Mouse (Mus musculus): ENCODE measurements around the gene Otop2.
A peak's percentile ranks its signal among the peaks of the same experiment; 100 is the strongest.

Otop2 gene

DNA sequence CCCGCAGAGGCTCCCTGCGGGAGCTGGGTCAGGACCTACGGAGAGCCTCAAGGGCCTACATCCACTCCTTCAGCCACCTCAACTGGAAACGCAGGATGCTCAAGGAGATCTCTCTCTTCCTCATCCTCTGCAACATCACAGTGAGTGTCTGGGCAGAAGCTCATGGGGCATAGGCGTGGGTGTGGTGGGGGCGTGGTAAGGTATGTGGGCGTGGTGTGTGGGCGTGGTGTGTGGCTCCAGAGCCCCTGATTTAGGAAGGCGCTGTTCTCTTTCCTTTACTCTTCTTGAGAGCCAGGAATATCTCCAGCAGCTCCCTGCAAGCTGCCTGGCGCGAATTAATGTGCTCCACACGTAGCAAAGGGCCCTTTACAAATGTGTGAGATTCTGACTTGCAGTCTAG is 38.0 kb downstream of the Otop2 start:
- DNase-seq (ENCODE audit: low read depth, low spot score) = no peak

DNA sequence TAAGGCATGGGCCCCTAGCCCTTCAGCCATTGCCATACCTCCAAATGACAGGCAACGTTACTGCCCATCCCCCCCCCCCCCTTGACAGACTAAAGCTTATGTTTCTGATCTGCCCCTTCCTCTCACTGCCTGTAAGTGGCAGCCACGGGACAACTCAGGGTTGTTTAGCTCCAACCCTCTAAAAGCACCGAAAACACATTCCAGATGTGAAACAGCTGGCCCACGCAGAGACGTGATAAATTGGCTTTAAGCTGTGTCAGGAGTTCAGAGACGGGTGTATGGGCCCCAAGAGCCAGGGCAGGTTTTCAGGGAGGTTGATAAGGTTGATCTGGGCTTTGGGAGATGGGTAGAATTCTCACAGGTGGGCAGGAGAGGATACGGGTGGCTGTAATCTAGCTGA is 38.6 kb downstream of the Otop2 start:
- DNase-seq (ENCODE audit: low read depth, low spot score) = peak; percentile 87

DNA sequence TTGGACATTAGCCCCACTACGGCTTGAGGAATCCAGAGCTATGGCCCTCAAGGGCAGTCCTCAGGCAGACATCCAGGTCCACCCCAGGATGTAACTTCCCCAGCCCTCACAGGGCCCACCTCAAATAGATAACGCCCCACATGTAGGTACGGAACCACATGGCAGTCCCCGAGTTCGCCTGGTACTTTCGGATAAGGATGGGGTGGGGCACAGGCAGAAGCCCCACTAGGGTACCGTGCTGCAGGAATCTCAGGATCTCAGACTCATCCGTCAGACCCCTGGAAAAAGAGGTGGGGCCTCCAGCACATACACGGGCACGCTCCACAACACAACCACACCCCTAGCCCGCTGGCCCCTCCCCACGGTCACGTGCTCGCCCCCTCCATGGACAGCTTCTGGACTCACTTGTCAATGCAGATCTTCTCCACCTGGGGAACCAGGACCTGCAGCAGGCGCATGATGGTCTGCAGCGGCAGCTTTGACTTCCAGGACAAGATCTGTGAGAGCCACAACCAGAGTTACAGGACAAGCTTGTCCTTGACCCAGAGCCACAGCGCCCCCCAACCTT is 41.8 kb downstream of the Otop2 start:
- no peak for DNase-seq (ENCODE audit: low read depth, low spot score)

DNA sequence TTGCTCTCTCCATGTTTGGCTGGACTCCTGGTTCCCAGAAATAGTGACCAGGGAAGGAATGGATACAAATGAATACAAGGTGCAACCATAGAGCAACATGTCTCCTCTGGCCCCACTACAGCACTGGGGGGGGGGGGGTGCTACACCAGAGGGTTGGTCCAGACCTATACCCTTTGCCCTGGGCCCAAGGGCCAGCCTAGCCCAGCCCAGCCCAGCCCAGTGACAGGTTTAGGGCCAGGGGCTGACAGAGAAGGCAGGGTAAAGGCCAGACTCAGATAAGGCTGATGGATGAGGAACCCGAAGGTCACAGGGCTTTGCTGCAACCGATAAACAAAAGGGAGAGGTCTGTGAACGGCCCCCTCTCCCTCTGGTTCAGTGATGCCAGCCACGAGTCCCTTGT is 43.0 kb downstream of the Otop2 start:
- no peak for DNase-seq (ENCODE audit: low read depth, low spot score)

DNA sequence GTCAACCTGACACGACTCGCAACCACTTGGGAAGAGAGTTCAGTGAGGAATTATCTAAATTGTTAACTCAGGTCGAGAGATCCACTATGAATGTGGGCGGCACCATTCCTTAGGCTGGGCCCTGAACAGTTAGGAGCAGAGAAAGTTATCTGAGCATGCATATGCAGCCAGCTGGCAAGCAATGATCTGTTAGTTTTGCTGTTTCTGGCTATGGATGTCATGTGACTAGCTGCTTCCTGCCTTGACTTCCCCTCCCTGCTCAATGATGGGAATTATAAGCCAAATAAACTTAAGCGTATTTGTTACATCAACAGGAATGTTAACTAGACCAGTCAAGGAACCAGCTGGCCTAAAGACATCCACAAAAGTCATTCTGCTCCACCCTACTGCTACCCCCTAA is 46.4 kb downstream of the Otop2 start:
- no peak for DNase-seq (ENCODE audit: low read depth, low spot score)

DNA sequence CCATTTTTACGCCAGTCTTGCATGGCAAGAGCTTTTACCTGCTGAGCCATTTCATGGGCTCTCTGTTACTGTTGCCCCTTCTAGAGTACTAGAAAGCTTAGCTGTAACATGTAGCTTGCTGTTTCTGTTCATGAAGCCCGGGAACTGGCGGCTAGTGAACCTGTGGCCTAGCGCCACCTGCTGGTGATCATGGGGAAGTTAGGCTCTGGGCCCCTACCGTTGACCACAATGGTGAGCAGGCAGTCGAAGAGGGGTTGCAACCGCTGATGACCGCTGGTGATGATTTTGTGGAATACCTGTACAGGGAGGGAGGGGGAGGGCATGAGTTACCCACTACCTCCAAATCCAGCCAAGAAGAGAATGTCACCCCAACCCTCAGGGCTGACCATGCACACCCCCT is 47.2 kb downstream of the Otop2 start:
- peak; percentile 85 for DNase-seq (ENCODE audit: low read depth, low spot score)

DNA sequence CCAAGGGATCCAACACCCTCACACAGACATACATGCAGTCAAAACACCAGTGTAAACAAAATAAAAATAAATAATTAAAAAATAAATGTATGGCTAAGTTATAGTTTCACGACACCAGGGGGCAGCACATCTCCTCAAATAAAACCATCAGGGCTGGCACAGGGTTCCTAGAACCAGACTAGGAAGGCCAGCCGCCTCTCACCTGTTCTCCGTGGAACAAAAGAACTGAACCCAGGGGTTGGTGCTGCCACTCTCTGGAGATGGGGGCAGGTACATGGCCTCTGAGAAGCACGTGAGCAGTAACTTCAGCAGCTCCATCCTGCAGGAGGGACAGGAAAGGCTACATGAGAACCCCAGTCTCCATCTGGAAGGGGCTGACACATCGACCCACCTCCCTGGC is 51.5 kb downstream of the Otop2 start:
- DNase-seq (ENCODE audit: low read depth, low spot score) = peak; percentile 69

DNA sequence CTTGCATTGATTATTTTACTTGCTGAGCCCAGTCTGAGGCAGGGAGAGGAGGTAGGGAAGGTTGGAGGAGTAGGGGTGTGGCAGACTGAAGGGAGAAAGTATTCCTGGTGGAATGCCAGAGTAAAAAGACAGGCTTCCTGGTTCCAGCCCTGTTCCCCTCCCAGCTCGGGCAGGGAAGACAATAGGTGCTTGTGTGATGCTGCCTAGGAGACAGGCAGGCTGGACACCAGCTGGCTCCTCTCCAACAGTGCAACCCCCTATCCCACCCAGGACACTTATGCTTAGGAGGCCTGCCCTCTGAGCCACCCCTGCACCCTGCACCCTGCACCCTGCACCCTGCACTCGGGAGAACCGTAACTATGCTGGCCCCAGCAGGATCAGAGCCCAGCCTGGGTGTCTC is 52.3 kb downstream of the Otop2 start:
- no peak for DNase-seq (ENCODE audit: low read depth, low spot score)

DNA sequence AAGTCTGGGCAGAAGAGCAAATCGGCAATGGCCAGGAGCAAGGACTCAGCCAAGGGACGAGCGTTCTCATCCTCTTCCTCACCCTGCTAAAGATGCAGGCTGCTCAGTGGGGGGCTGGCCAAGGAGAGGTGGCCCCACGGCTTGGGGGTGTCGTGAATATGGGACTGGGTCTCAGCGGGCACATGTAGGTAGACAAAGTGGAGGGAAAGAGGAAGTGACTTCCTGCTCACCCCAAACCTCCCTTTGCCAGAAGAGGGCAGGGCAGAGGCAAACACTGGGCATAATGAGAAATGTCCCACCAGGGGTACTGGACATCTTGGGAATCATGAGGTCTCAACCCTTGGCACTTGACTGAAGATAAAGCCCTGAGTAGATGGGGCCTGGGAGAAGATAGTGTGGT is 52.8 kb downstream of the Otop2 start:
- no peak for DNase-seq (ENCODE audit: low read depth, low spot score)

DNA sequence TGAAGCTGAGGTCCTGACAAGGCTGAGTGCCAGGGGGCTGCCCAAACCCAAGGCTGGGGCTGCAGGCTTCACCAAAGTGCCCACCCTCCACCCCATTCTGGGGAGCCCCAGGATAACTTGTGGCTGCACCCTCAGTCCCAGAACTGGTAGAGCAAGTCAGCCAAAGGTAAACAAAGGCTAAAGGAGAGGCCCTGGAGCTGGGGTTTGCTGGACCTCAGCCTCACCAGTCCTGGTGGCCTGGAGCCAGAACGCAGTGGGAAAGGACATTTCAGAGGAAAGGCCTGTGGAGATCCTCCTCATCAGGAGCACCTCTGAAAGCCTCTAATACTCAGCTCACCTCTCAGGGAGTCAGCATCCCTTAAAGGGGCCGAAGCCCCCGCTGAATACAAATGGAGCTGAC is 57.2 kb downstream of the Otop2 start:
- no peak for DNase-seq (ENCODE audit: low read depth, low spot score)

DNA sequence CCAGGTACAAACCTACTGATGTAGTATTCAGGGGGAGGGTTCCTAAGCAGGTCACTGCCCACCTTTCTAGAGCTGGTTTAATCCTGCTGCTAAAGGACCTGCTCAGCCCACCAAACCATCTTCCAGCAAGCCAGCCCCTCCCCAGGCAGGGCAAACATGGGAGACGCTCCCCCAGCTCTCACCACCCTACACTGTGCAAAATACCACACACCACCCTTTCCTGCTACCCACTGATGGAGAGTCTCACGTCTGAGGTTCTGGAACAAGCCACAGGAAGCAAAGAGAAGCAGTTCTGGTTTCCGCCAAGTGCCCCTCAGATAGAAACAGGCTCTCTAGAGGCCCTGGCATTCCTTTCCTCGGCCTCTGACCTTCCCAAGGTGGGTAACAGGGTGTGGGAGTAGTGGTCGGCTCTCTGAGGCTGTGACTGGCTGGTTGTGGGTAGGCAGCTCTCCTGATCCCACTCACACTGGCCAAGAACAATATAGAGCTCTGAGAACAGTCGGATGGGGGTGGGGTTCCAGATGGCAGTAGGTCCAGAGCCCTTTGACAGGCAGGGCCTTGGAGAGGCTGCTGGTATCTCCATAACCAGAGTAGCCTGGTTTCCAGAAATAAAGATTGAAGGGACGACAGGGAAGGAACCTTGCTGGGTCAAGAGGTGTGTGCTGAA is 59.2 kb downstream of the Otop2 start:
- DNase-seq (ENCODE audit: low read depth, low spot score) = no peak

DNA sequence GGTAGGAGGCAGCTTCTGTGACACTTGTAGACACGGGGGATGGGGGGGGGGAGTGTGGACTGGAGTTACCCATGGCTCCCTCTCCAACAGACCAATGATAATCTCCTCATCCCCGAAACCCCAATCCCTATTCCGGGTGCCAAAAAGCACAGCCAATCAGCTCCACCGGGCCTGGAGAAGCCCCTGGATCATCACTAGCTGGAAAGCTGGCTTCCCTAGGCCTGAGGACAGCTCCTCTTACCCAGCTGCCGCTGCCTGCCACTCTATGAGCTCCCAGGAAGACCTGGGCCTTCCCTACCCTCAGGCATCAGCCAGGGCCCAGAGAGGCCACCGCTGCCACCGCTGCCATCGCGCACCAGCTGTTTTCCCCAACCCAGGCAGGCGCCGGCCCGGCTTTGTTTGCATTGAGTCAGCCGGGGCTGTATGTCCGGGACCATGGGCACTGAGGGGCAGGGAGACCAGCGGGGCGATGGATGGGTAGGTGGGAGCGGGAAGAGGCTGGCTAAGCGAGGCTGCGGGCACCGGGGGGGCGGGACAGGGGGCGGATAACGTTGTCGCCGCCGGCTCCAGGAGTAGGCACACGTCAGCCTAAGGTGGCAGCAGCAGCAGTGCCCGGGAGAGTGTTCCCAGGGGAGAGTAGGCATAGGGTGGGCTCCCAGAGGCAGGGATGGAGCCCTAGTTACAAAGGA is 59.9 kb downstream of the Otop2 start:
- no peak for DNase-seq (ENCODE audit: low read depth, low spot score)

DNA sequence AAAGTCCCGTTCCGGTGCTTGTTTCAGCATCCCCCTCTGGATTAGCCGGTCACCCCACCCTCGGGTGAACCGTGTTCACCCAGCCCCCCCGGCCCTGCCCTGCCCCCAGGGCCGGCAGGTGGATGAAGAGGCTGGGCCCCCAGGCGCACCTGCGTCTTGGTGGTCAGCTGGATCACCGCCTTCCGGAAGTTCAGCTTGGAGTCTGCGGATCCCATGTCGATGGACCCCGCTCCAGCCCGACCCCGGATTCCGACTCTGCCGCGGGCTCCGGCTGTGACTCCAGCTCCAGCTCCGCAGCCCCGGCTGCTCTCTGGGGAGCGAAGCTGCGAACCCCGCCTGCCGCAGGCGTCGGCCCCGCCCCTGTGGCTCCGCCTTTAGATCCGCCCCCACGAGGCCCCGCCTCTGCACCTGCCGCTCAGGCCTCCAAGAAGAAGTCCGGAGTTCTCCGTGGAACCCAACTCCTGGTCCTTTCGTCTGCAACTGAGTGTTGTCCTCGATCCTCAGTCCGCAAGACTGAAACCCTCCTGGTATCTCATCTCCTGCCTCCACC is 60.5 kb downstream of the Otop2 start, which contains the start of gene Hid1:
Hid1 (minus strand) TSS at position 362 of the 550 bp plus-strand sequence.
- no peak for DNase-seq (ENCODE audit: low read depth, low spot score)

DNA sequence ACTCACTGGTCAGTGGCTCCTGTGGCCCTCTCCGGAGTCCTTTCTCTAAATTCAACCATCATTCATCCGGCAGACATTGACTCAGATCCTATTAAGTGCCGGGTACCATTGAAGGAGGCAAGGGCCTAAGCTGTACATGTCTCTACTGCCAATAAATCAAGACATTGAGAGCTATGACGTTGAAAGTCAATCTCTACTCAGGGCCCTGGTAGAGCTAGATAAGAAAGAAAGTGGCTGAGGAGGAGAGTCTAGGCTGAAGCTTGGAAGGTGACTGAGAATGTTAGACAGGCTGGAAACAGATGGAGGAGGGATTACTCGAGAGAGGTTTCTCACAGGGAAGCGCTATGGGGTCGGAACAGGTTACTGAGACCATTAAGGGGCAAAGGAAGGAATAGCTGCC is 63.4 kb downstream of the Otop2 start:
- DNase-seq (ENCODE audit: low read depth, low spot score) = no peak

DNA sequence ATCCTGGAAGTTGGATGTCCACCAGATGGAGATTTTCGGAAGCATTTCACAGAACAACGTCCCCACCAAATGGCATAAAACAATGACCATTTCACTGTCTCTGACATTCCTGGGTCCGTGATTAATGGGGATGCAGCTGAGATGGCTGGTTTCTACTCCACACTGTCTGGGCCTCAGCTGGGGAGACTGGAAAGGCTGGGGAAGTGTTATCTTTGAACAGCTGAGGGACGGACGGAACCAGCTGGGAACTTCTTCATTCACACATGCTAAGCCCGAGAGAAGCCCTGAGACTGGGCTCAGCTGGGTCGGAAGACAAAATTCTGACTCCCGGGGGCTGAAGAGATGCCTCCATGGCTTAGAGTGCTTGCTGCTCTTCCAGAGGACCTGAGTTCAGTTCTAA is 64.4 kb downstream of the Otop2 start:
- DNase-seq (ENCODE audit: low read depth, low spot score) = no peak

DNA sequence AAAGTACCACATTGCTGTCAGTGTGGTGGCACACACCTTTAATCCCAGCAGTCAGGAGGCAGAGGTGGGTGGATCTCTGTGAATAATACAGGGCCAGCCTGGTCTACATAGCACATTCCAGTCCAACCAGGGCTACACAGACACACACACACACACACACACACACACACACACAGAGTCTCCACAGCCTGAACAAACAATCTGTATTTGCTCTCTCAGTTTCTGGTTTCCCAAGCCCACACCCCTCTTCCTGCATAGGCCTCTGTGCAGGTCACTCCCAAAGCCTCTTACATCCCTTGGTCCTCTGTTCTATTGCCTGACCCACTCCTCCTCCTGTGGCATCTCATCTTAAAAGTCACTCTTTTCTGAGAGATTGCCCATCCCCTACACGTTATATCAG is 65.1 kb downstream of the Otop2 start:
- no peak for DNase-seq (ENCODE audit: low read depth, low spot score)

DNA sequence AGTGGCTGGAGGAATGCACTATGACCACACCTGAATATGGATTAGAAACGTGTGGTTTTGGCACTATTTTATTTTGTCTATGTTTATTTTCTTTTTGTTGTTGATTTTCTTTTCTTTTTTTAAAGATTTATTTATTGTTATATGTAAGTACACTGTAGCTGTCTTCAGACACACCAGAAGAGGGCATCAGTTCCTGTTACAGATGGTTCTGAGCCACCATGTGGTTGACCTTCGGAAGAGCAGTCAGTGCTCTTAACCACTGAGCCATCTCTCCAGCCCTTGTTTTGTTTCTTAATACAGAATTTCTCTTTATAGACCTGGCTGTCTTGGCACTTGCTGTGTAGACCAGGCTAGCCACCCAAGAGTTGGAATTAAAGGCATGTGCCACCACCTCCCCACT is 65.8 kb downstream of the Otop2 start:
- no peak for DNase-seq (ENCODE audit: low read depth, low spot score)

DNA sequence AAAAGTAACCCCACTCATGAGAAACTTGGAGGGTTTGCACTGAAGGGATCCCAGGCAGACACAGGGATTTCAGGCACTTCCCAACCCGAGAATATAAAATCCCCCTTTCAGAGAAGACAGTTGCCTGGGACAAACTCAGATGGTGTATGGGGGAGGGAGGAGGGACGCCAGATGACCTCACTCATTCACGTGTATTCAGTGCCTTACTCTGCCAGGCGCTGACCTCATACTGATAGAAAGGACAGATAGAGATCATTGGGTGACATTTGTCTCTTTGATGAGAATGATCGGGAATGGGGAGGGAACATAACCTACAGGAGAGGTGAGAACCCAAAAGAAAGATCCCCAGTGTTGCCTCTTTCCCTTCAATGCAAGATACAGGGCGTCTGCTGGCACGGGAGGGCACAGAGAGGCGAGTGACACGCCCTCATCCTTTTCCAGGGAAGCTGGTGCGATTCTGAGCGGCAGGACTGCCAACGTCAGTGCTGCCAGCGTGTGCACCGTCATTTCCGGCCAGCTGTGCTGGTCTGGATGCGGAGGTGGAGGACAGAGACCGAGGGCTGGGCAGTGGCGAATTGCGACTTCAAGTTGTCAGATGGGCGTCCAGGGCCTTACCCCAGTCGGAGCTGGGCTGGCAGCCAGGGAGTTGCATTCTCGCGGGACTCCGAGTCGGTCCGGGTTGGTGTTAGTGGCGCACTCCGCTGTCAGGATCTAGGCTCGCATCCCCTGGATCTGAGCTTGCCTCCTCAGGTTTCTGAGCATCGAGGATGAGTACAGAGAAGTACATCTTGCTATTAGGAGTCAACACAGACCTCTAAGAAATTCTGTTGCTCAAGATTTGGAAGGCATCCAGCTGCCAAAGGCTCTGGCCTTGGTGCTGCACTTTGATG is 67.1 kb downstream of the Otop2 start:
- no peak for DNase-seq (ENCODE audit: low read depth, low spot score)

DNA sequence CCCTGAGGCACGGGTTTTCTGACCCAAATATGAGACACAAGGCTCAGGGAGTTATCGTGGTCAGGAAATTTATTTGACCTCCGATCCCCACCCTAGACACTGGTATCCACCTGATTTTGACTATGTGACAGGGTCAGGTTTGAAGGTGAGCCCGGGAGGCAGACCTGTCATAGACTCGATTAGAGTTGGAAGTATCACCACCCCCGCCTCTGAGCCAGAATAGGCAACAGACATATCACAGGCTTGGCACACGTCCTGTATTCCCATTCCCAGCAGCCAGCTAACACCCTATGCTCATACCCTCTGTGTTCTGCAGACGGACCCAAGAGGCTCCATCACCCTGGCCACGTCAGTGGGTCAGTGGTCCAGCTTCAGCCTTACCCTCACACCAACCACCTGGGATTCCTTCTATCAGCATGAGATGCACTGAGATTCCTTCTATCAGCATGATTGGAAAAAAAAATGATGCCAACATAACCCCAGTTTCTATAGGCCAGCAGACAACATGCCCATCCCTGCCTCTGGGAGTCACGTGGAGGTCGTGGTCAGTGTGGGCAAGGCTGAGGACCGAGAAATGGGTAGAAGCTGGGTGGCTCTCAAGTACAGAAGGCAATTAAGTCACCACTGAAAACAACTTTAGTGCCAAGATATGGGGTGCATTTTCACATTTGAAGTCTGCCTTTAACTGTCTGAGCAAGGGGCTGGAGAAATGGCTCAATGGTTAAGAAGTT is 67.9 kb downstream of the Otop2 start:
- DNase-seq (ENCODE audit: low read depth, low spot score) = no peak

DNA sequence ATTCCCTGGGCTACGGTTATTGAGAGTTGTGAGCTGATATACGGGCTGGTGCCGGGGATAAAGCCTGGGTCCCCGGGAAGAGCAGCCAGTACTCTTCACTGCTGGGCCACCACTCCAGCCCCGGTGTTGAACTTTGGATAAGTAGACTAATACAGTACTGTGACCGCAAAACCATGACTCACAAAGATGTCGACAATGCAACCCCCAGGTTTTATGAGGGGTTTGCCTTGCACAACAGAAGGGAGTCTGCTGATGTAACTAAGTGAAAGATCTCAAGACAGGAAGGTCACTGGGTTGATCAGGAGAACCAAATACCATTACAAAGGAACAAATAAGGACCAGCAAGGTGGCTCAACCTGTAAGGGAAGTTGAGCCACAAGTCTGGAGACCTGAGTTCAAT is 69.8 kb downstream of the Otop2 start:
- no peak for DNase-seq (ENCODE audit: low read depth, low spot score)

DNA sequence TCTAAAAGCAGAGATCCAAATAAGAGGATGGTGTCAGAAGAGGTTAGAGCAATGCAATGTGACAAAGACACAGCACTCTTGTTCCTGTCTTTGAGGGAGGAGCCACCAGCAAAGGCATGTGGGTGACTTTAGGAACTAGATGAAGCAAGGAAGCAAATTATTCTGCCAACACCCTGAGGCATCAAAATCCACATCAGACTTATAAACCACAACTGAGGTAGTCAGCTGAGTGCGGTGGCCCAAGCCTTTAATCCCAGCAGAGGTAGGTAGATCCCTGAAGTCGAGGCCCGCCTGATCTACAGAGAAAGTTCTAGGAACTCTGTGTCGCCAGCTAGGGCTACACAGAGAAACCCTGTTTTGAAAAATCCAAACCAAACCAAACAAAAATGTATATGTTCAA is 70.3 kb downstream of the Otop2 start:
- no peak for DNase-seq (ENCODE audit: low read depth, low spot score)

All from forelimb bud, embryonic 11.5 days (tissue).